Mouse (Mus musculus): ENCODE results near the gene Dnm3. TPM values are rescaled to one million over a fixed set of nuclear protein-coding genes. Genes with fewer than 3 reads are reported as not detected.

Gene Dnm3
- total RNA-seq, 4 experiments from 2014 or later = 80.3 to 99.6 (median 83.3) TPM

GRCm38 (mm10) chr1:162037185-162037765, 440.6 kb downstream of the Dnm3 start:
- DNase-seq (ENCODE audit: low spot score in 2 of 2) = no peak

- DNase-seq (ENCODE audit: low spot score in 2 of 2) = no peak
Measured at GRCm38 (mm10) chr1:162036461-162036835, 441.4 kb downstream of the Dnm3 start.

GRCm38 (mm10) chr1:162035800-162036460, 441.9 kb downstream of the Dnm3 start:
- no peak for DNase-seq (ENCODE audit: low spot score in 2 of 2)

- no peak for DNase-seq (ENCODE audit: low spot score in 2 of 2)
Measured at GRCm38 (mm10) chr1:162023681-162024270, 454.1 kb downstream of the Dnm3 start.

DNA sequence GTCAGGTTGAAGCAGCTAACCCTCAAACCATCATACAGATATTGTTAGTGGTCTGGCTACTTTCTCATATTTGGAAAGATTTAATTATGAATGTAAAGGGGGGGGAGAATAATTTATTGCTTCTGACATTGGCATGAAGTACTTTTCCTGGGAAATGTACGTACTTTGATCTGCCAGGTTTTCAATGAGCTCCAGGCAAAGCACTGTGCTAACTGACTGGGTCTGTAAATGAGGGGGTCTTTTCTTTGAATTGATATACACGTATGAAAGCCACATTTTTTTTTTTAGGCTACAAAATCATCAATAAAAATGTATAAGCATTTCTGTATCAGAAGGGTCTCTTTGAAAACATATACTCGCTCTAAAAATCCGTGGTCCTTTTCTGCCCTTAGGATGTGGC, 457.1 kb downstream of the Dnm3 start:
- DNase-seq (ENCODE audit: low spot score in 2 of 2) = no peak

- DNase-seq (ENCODE audit: low spot score in 2 of 2) = no peak
Measured at GRCm38 (mm10) chr1:162020303-162020731, 457.5 kb downstream of the Dnm3 start.

GRCm38 (mm10) chr1:162018601-162018977, 459.2 kb downstream of the Dnm3 start:
- DNase-seq (ENCODE audit: low spot score in 2 of 2) = no peak

DNA sequence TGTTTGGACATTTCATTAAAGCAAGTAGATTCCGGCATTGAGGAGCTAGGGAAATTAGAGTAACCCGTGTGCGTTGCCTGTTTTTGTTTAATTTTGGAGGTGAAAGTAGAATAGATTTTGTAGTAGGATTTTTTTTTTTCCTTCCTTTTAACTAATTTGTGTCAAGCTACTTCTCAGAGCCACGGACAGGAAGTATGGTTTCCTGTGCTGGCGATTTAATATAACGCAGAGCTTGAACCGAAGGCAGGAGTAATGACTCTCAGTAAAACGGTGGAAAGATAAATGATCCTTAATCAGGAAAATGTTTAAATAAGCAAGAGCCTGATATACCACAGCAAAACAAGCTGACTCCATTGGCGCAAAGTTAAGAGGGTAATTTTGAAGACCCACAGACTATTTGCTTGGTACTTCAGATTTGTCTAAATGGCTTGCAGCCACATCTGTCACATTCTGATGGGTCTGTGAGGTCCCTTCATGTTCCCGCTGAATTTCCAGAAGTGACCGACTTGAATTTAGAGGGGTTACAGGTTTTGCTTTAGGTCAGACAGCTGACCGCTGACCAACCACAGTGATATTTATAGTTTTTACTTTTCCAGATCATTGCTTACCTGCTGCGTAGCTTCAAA, 459.7 kb downstream of the Dnm3 start:
- DNase-seq (ENCODE audit: low spot score in 2 of 2) = no peak

- DNase-seq (ENCODE audit: low spot score in 2 of 2) = no peak
Measured at GRCm38 (mm10) chr1:162016982-162017381, 460.9 kb downstream of the Dnm3 start.

DNA sequence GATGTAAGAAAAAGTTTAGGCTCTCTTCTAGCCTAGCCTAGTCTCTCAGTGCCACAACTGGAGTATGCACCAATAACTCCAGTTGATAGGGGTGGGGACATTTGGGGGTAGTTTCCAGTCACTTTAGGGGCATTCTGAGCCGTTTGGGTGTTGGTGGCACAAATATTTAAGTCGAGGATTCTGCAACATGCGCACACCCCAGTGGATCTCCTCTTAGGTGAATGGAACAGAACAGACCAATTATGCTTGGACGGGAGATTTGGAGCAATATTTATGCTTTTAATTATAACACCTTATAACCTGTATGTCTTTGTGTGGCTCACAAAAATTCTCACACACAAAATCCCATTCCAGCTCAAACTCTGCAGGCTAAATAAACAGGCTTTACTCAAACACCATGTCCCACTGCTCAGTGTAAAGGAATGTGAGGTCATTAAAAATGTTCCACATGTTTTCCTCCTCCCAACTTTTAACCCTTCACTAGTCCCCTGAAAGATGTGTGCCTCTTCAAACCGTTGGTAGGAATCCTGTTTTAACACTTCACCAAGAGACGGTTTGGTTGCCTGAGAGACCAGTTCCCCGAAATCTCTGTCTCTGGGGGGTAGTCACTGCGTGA, 462.5 kb downstream of the Dnm3 start:
- no peak for DNase-seq (ENCODE audit: low spot score in 2 of 2)

DNA sequence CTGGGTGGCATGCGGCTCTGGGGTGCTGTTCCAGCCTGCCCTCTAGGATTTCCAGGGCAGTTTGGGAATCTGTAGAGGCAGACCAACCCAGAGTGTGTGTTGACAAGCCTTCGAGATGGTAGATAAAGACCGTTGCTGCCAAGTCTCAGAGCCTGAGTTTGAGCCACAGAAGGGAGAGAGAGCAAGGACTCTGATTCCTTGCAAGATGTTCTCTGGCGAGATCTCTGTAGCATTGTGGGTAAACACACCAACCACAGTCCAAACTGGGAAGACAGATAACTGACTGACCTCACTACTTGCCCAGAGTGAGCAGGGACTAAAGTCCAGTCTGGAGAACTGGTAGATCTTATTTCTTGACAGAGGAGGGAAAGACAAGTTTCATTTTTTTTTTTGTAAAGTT, 464.3 kb downstream of the Dnm3 start:
- no peak for DNase-seq (ENCODE audit: low spot score in 2 of 2)

DNA sequence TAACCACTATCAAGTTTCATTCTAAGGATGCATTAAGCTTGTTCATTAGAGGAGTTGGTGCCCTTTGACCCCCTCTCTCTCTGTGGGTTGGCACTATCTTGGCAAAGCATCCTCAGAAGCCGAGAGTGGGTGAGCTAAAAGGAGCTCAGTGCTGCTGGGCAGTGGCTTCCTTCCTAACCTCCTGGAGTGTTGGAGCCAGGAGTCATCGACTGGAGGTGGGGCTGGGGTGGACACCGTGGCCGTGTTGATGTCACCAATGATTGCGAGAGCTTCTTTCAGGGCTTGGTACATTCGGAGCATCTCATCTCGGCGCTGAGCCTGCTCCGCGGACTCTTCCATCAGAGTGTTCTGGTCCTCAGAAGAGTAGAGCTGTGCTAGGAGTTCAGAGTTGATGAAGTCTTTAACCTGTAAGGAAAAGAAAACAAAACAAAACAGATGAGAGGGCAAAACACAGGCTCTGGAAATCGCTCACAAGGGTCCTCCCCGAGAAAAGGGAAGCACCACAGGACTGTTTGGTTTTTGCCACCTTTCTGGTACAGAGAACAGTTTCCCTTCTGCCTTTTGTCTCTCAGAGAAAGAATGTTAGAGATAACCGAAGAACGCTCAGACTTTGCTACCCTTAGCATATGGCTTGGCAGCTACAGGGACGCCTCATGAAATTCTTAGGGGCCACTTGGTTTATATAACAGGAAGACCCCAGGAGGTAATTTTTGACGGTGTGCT, 466.1 kb downstream of the Dnm3 start:
- DNase-seq (ENCODE audit: low spot score in 2 of 2) = no peak

- DNase-seq (ENCODE audit: low spot score in 2 of 2) = no peak
Measured at GRCm38 (mm10) chr1:162009086-162009485, 468.7 kb downstream of the Dnm3 start.

GRCm38 (mm10) chr1:162008631-162009067, 469.2 kb downstream of the Dnm3 start:
- no peak for DNase-seq (ENCODE audit: low spot score in 2 of 2)

DNA sequence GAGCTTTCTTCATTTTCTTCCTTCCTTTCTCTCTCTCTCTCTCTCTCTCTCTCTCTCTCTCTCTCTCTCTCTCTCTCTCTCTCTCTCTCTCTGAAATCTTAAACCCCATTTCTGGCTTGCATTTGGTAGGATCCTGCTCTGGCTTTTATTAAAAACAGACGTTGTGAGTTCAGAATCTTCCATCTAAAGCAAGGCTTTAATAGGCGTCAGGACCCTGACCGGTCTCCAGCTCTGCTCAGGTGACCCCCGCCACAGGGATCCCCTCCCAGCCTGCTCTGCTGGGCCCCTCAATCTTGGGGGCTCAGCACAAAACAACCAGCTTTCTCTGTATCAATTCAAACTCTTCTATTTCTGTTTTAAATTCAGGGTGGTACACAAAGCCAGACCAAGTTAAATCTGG, 469.6 kb downstream of the Dnm3 start:
- no peak for DNase-seq (ENCODE audit: low spot score in 2 of 2)

DNA sequence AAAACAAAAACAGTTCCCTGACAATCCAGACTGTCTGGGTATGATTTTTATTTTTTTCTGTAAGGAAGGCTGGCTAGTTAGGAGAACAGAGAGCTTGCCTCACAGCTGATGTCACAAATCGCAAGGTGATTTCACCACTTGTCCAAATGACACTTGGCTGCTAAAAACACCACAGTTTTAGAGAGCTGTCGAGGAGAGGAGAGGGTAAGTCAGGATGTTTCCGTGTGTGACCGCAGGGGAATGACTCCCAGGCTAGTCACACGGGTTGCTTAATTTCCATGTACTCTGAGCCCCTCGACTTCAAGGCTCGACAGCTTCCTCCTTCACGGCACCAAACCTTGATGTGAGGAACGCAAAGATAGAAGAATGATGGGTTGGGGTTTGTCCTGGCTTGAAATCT, 471.7 kb downstream of the Dnm3 start:
- no peak for DNase-seq (ENCODE audit: low spot score in 2 of 2)

DNA sequence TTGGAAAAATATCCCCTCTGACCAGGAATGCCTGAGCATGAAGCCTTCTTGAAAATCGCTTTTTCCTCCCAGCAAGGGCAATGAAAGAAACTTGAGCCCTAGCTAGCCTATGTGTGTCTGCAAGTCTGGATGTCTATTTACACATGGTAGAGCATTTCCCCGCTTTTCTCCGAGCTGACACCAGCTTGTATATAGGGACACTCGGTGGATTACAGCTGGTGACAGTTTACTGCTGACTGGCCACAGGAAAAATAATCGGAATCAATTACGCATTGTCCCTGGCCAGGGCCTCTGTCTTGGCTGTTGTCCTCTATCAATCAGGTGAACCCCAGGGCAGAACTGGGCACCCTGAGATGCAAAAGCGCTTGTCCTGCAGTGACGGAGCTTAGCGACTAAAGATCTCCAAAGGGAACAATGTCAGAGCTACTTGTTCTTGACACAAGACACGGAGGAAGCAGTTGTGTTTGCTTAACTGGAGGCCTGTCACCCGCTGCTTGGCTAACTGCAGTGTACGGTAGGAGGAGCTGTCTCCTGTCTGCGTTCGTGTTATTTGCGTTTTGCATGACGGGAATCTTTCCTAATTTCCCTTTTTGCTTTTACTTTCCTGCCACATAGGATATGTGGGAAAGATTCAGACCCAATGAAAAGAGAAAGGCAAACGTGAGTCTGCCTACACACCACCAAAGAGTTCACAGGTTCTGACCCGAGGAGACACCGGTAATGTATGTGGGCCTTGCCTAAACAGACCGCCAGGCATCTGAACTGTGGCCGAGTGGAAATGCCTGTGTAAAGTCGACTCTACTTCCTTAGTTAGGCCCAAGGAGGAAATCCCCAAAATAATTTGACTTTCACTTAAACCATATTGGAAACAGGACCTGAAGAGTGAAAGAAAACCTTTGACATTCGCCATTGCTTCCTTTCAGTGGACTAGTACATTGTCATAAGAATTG, 472.7 kb downstream of the Dnm3 start:
- DNase-seq (ENCODE audit: low spot score in 2 of 2) = no peak

DNA sequence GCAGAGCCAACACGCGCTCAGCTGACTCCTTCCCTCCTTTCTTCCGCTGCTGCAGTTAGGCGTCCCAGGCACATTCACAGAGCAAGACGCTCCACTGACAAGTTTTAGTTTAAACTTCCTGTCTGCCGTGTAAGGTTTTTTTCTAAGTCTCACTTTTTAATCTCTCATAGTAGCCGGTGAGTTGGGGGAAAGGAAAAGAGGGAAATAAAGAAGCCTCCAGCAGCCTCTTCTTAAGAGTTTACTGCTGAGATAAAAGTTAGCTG, 473.4 kb downstream of the Dnm3 start:
- DNase-seq (ENCODE audit: low spot score in 2 of 2) = no peak

DNA sequence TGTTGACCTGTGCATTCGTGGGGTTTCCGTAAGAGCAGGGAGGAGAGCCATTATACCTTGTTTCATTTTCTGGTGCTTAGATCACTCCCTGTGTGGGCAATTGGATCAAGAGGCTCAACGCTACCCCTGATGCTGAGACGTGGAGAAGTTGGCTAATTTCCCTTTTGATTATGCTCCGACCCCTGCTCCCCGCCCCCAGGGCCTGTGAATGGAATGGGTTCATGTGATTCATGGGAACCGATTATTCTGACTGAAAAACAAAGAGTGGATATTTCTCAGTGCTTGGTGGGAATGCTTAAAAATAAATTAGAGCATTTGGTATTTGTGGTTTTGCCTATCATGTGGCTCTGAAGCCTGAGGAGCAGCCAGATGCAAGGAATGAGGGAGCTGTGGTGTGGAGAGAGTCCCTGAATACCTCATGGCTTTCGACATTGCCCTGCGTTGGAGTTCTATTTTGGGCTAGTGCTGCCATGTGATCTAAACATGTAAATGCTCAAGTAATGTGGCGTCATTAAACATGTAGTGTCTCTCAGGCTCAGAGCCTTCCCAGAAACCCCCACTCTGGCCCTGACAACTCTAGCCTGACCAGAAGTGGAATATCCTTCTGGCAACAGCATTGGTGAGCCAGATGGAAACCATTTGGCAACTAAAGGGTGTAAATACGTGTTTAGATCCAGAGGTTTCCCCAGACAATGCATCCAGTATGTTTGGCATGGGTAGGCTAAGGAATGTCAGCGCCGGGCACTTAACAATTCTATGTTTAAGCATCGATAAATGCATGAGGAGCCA, 473.9 kb downstream of the Dnm3 start:
- no peak for DNase-seq (ENCODE audit: low spot score in 2 of 2)

DNA sequence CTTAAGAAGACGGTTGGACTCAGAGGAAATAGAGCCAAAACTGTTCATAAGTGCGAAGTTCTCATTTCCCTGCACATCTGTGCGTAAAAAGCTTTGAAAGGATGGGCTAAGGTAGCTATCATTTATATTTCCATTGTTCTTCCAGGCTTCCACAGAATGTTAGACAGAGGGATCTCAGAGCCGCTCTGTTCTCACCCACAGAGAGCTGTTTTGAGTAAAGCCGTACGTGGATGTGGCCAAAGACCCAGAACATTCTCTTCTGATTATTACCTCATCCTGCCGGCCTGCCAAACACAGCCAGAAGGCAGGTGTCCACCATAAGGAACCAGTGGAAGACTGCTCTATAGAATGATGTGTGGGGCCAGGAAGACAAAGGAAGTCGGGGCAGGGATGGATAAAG, 476.5 kb downstream of the Dnm3 start:
- DNase-seq (ENCODE audit: low spot score in 2 of 2) = no peak
